Mouse (Mus musculus) ovary, adult 18-20 months (tissue): Measurements from ENCODE around the gene Krtap13.
"Not testable (repeated sequence)": the region's sequence is repeated elsewhere in the genome, so short reads cannot be mapped to it uniquely, and the experiment has no call there.

Source experiments
- DNase-seq: peaks from one replicate; pipeline ENCODE4 v3.0.0; 2022; ENCODE audit warnings: low spot score, mixed read lengths

Krtap13 gene

GRCm38 (mm10) chr16:88751535-88751934 is at the start of gene Krtap13:
Krtap13 (minus strand) TSS chr16:88751635.
- not testable (repeated sequence) for DNase-seq

- no peak for DNase-seq
These were observed 35.4 kb upstream of the Krtap13 start for GRCm38 (mm10) chr16:88786786-88787185.

- DNase-seq: no peak
These were observed 26.2 kb upstream of the Krtap13 start, which contains the start of gene Gm5965 for GRCm38 (mm10) chr16:88777596-88777995. Gm5965 (plus strand) TSS chr16:88777896.

GRCm38 (mm10) chr16:88774106-88774505 is 22.7 kb upstream of the Krtap13 start, which contains the start of gene 2310057N15Rik:
2310057N15Rik (minus strand) TSS chr16:88774206.
- no peak for DNase-seq

GRCm38 (mm10) chr16:88758547-88758946 is 7.1 kb upstream of the Krtap13 start, which contains the start of gene 2310034C09Rik:
2310034C09Rik (plus strand) TSS chr16:88758847.
- not testable (repeated sequence) for DNase-seq

- DNase-seq: no peak
These were observed 3.5 kb downstream of the Krtap13 start for GRCm38 (mm10) chr16:88747943-88748342.

- no peak for DNase-seq
These were observed 6.6 kb downstream of the Krtap13 start for GRCm38 (mm10) chr16:88744750-88745340.

- no peak for DNase-seq
These were observed 16.0 kb downstream of the Krtap13 start for GRCm38 (mm10) chr16:88735391-88735790.

- no peak for DNase-seq
These were observed 22.6 kb downstream of the Krtap13 start, which contains the start of gene Krtap13-1 for GRCm38 (mm10) chr16:88728812-88729275. Krtap13-1 (plus strand) TSS chr16:88728862.

GRCm38 (mm10) chr16:88720031-88720430 is 31.4 kb downstream of the Krtap13 start:
- DNase-seq: no peak

- DNase-seq: no peak
These were observed 34.9 kb downstream of the Krtap13 start for GRCm38 (mm10) chr16:88716549-88716948.

- no peak for DNase-seq
These were observed 40.2 kb downstream of the Krtap13 start for GRCm38 (mm10) chr16:88711245-88711644.

GRCm38 (mm10) chr16:88710757-88711156 is 40.7 kb downstream of the Krtap13 start:
- no peak for DNase-seq

- no peak for DNase-seq
These were observed 43.9 kb downstream of the Krtap13 start, which contains the start of gene 2310061N02Rik for GRCm38 (mm10) chr16:88707496-88708012. 2310061N02Rik (minus strand) TSS chr16:88707962.

- no peak for DNase-seq
These were observed 50.2 kb downstream of the Krtap13 start for GRCm38 (mm10) chr16:88701072-88701864.
